Mouse (Mus musculus): ENCODE measurements around the gene Ear1.
A peak's percentile ranks its signal among the peaks of the same experiment; 100 is the strongest.
"Not testable (repeated sequence)": the region's sequence is repeated elsewhere in the genome, so short reads cannot be mapped to it uniquely, and the experiment has no call there.

The Ear1 gene

DNA sequence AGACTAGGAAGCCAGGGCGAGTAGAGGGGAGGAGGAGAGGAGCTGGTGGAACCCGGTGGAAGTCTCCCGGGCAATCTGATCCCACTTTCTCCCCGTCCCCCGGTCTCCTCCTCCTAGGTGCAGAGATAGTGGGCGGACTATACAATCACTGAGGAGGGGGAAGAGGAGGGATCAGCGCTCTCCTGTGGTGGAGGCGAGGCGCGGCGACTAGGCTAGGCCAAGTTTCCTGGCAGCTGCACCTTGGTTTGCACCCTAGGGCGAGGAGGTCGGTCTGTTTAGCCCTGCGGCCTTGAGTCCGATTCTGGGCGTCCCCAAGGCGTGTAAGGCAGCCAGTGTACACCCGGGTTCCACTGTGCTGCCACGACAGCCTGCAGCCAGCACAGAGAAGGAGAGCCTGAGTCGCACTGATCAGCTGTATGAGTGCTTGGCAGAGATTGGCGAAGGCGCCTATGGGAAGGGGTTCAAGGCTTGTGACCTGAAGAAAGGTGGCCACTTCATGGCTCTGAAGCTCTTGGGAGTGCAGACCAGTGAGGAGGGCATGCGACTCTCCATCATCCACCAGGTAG, 78.3 kb downstream of the Ear1 start:
- DNase-seq (ENCODE audit: inconsistent age in 2 of 2, low spot score in 1 of 2): peak in 1 of 2 experiments; percentile 24

DNA sequence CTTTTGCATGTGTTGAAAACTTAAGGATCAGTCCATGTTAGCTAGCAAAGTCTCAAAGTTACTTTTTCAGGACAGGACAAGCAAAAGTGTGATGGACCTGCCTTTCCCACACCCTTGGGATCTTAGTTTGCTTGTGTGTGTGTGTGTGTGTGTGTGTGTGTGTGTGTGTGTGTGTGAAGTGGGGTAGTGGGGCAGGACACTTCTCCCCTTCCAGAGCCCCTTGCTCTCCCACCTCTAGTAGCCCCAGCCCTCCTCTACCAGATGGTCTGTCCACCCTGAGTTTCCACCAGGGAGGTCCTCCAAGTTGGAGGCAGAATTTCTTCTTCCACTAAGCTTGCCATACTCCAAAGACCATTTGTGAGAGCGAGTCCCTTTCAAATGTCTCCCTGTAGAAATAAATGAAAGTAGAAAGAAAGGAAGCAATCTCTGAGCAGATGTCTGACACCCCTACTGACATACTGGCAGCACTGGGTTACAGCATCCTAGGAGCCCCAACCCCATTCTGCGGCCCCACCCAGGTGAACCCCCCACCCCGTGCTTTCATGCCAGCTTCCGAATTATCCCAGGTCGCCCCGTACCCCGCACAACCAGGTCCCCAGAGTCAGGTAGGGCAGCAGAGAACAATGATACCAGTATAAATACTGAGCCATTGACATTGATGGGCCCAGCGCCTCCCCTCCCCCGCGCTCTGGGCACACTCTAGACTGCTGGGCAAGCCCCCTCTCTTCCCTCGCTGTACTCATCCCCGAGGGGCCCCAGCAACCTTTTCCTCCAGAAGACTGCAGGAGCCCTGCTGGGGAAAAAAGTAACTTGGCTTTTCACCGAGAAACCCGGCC, 79.0 kb downstream of the Ear1 start:
- DNase-seq (ENCODE audit: inconsistent age in 2 of 2, low spot score in 1 of 2): no peak

DNA sequence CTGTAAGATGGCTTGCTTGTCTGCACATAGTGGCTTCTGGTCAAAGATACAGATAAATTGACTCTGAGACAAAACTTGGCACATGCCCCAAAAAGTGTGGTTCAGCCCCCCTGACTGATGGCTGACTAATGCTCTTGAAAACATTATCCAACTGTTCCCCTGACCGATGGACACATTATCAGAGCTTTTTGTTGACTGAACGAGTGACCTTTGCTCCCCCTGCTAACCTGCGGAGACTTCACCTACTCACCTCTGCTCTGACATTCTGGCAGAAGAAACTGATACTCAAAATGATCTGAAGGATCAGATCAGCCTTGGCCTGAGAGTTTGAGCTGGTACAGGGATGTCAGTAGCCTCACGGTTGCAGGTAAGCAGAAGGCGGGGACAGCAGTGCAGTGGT, 81.5 kb downstream of the Ear1 start:
- DNase-seq (ENCODE audit: inconsistent age in 2 of 2, low spot score in 1 of 2): not testable (repeated sequence)

DNA sequence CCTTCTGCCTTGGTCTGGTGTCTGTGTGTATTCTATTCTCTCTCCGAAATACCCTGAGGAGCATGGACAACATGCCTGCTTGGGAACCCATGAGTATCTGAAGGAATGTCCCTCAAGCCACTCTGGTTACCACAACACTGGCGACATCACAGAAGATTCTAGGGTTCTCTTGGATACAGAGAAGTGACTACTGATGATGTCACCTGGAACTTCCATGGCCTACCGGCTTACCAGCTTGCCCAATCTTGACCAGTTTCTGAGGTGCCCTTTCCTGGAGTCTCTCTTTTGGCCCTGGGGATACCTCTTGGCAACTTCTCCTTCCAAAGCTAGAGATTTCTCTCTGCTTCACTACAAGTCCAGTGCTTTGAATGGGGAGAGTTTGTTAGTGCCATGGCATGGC, 90.7 kb downstream of the Ear1 start, which contains the start of gene Gm8180:
TSS of gene Gm8180 (minus strand) at position 101 of the 400 bp plus-strand sequence.
- not testable (repeated sequence) for DNase-seq (ENCODE audit: inconsistent age in 2 of 2, low spot score in 1 of 2)

All from adrenal gland, adult (tissue).